Mouse (Mus musculus): ENCODE data around the gene 3110040M04Rik.

Gene 3110040M04Rik

GRCm38 (mm10) chr1:151235574-151235973, 31.7 kb downstream of the 3110040M04Rik start:
- no peak for DNase-seq (ENCODE audit: extremely low spot score)

- no peak for DNase-seq (ENCODE audit: extremely low spot score)
Observed at GRCm38 (mm10) chr1:151236141-151236930, 32.4 kb downstream of the 3110040M04Rik start.

- DNase-seq (ENCODE audit: extremely low spot score) = no peak
Observed at GRCm38 (mm10) chr1:151237780-151238179, 33.9 kb downstream of the 3110040M04Rik start.

GRCm38 (mm10) chr1:151243332-151243731, 39.4 kb downstream of the 3110040M04Rik start:
- no peak for DNase-seq (ENCODE audit: extremely low spot score)

- DNase-seq (ENCODE audit: extremely low spot score) = no peak
Observed at GRCm38 (mm10) chr1:151244013-151244412, 40.1 kb downstream of the 3110040M04Rik start.

- no peak for DNase-seq (ENCODE audit: extremely low spot score)
Observed at GRCm38 (mm10) chr1:151244761-151245160, 40.8 kb downstream of the 3110040M04Rik start.

GRCm38 (mm10) chr1:151245165-151245564, 41.2 kb downstream of the 3110040M04Rik start:
- DNase-seq (ENCODE audit: extremely low spot score) = no peak

GRCm38 (mm10) chr1:151245846-151246245, 41.9 kb downstream of the 3110040M04Rik start:
- DNase-seq (ENCODE audit: extremely low spot score) = no peak

GRCm38 (mm10) chr1:151250109-151250508, 46.2 kb downstream of the 3110040M04Rik start:
- DNase-seq (ENCODE audit: extremely low spot score) = no peak

- DNase-seq (ENCODE audit: extremely low spot score) = no peak
Observed at GRCm38 (mm10) chr1:151250529-151251193, 46.7 kb downstream of the 3110040M04Rik start.

GRCm38 (mm10) chr1:151251194-151252010, 47.5 kb downstream of the 3110040M04Rik start:
- no peak for DNase-seq (ENCODE audit: extremely low spot score)

Measured in embryo, embryonic 9.5 days (tissue).